Mouse (Mus musculus): Measurements from ENCODE around the gene 9130023H24Rik.

The 9130023H24Rik gene

DNA sequence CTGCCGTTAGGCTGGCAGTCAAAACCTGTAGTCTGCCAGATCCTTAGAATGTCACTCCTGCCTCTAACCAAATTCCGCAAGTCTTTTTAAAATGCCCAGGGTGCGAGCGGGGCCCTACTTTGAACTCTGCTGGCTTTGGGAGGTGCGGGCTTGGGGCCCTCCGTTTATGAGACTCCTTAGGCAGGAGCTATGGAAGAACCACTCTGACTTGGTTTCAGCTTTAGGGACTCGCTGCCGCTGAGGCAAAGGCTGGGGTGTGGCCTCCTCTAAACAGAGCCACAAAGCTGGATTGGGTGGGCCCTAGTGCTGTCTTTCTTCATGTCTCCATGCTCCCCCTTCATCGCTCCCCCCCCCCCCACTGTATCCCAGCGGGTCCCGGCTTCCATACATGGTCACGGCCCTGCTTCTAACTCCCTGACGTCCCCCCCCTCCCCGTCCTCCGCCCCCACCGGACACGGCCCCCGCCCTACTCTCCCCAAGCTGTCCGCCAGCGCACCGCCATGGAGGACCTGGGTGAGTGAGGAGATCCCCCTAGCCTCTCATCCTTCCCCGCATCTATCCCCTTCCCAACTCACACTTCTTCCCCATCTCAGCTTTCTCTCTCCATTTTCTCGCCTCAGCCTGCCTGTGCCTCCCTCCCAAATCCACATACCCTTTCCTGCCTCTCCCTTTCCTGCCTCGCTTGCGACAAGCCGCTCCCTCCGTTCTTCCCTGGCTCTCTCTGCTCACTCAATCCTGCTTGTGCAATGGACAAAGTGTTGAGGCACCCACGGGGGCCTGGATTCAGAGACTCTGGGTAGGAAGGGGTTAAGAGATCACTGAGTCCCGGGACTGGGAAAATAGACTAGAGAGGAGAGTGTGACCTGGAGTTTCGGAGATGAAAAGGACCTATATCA is 8.9 kb upstream of the 9130023H24Rik start, which contains the start of gene Tgfb1i1:
TSS of gene Tgfb1i1 (plus strand) at position 317 of the 896 bp plus-strand sequence.
- DNase-seq (ENCODE audit: low read depth, low spot score) = peak; percentile 58

GRCm38 (mm10) chr7:128245547-128245946 is 7.7 kb upstream of the 9130023H24Rik start:
- no peak for DNase-seq (ENCODE audit: low read depth, low spot score)

DNA sequence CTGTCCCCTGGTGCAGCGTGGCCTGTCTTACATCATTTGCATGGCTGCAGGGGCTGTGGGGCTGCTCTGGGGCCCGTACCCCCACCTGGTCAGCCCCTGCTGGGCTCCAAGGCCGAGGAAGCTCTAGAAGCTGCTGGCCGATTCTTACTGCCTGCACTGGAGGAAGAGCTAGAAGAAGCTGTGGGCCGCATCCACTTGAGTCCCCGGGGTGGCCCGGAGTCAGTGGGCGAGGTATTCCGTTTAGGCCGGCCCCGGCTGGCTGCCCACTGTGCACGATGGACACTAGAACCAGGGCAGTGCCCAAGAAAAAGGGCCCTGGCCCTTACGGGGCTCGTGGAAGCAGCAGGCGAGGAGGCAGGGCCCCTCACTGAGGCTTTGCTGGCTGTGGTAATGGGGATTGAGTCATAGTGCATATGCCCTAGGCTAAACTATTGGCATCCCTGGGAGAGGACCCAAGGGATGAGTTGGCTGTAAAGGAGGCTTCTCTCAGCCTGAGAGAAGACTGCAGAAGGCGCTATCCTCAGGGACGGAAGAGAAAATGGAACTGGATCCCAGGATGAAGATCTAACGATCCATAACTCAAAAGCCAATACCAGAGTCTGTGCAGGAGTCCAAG is 6.7 kb upstream of the 9130023H24Rik start:
- no peak for DNase-seq (ENCODE audit: low read depth, low spot score)

GRCm38 (mm10) chr7:128243921-128244320 is 6.1 kb upstream of the 9130023H24Rik start:
- no peak for DNase-seq (ENCODE audit: low read depth, low spot score)

DNA sequence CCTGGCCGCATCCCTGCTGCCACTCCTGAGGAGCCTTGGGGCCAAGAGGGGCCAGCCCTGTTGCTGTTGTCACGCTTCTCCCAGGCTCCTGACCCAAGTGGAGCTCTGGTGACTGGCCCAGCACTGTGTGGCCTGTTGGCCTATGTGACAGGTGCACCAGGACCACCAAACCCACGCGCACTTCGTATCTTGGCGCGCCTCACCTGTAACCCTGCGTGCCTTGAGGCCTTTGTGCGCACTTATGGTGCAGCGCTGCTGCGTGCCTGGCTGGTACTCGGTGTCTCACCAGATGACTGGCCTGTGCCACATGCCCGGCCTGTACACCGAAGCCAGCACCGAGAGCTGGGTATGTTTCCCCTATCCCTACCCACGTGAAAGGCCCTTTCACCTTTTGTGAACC is 4.5 kb upstream of the 9130023H24Rik start:
- no peak for DNase-seq (ENCODE audit: low read depth, low spot score)

GRCm38 (mm10) chr7:128240131-128240784 is 2.4 kb upstream of the 9130023H24Rik start:
- no peak for DNase-seq (ENCODE audit: low read depth, low spot score)

GRCm38 (mm10) chr7:128238991-128239390 is 1.2 kb upstream of the 9130023H24Rik start:
- DNase-seq (ENCODE audit: low read depth, low spot score) = no peak

DNA sequence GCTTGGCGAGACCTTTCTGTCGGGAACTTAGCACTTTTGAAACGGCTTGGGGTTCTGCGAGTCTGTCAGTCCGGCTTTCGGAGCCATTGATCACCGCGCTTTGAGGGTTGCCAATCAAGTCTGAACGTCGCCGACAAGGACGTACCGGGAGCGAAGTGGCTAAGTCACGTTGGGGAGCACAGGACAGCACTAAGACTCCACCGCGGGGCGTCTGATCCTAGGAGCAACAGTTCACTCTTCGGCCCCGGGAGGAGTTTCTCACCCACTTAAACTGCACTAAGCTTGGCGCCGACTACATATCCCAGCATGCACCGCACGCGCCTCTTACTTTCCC is 271 bp downstream of the 9130023H24Rik start:
- DNase-seq (ENCODE audit: low read depth, low spot score) = no peak

- DNase-seq (ENCODE audit: low read depth, low spot score) = no peak
Measured at GRCm38 (mm10) chr7:128236856-128237592, 807 bp downstream of the 9130023H24Rik start, which contains the start of gene Armc5. TSS of gene Armc5 (plus strand) at chr7:128237342.

- no peak for DNase-seq (ENCODE audit: low read depth, low spot score)
Measured at GRCm38 (mm10) chr7:128236426-128236825, 1.4 kb downstream of the 9130023H24Rik start.

DNA sequence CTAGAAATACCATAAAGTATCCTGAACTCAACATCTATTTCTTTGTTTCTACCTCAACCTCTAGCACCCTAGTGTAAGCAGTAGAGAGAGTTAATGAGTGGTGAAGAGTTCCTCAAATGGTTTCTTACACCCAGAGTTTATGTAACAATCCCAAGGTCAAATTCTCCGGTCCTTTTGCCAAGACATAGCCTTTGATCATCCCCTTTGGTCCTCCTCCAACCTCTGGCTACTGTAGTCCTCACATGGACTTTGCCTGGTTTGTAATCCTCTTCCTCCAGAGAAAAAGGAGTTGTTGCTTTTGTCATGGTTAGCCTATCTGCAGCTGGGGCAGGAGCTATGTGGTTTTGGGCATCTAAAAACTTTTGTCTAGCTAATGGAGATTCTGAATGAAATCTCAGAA is 2.4 kb downstream of the 9130023H24Rik start:
- DNase-seq (ENCODE audit: low read depth, low spot score) = no peak

DNA sequence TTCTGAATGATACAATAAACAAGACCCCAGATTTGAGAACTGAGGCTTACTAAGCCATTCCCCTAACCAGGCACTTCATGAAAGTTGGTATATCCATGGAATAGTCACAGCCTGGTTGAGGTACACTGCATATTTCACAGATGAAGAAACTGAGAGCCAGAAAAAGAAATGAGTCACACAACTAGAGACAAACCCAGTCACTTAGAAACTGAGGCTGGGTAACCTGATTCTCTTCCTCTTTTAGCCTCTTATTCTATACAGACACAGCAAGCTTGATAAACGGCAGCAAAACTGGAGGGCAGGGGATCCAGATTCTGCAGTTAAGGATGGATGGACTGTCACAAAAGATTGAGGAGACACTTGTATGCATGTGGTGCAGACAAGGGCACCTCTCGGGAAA is 3.0 kb downstream of the 9130023H24Rik start:
- no peak for DNase-seq (ENCODE audit: low read depth, low spot score)

DNA sequence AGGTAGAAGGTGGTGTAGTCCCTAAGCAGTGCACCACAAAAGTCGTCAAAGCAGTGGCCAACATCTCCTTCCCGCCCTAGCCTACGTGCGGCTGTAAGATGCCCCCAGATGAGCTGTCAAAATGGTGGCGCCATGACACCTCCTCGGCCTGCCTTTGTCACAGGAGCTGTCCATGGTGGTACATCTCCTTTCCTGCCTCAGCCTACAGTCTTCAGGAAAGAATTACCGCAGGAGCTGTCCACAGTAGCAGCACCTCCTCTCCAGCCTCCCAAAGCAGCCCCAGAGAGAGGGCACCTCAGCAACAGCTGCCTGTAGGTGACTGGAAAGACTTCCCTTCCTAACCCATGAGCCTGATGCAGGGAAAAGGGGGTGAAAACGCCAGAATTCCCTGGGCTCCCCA is 6.1 kb downstream of the 9130023H24Rik start:
- no peak for DNase-seq (ENCODE audit: low read depth, low spot score)

DNA sequence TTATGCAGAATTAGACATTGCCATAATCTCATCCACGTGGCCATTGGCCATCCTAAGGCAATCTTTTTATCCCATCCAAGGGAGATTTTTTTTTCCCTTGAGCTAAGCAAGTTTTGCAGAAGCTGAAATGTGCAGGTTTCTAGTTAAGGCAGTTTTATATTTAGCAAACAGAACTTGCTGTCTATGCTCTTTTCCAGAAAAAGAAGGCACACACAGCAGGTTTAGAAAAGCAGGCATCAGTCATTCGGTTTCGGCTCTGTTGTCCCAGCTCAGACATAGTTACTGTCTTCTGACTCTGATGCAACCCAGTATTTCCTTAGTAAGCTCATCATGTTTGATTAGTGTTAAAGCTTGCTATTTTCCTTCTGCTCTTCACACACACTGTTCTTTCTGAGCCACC is 16.9 kb downstream of the 9130023H24Rik start:
- DNase-seq (ENCODE audit: low read depth, low spot score) = peak; percentile 66

DNA sequence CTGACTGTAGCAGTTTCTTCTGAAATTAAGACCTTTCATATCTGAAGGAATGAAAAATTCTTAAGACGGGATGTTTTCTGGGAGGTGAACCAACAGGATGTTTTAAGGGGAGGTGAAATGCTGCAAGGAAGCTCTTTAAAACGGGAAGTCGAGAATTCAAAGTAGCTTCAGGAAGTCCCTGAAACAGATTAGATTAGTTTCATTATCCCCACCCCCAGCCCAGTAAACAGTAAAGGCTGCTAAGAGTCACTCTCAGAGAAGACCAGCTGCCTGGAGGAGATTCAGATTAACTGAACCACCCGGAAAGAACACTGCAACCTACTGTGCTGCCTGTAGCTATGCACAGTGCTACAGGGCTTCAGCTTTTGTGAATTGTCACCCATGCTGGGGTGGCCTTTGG is 17.9 kb downstream of the 9130023H24Rik start:
- DNase-seq (ENCODE audit: low read depth, low spot score) = no peak

DNA sequence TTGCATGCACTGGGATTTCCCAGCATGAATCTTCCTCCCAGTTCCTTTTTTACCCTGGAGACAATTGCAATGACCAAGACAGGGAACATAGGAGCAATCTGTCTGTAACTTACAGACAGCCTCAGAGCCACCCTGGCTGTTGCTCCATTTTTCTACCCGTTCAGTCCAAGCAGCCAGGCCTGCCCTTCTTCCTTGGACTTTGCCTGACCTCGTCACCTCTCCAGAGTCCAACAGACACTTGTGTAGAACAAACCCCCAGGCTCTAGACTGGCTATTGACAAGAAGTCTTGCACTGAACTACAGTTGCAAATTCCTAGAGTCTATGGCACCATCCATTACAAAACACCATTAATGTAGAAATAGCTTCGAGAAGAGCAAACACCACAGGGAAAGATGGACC is 28.0 kb downstream of the 9130023H24Rik start:
- no peak for DNase-seq (ENCODE audit: low read depth, low spot score)

GRCm38 (mm10) chr7:128208187-128208586 is 29.6 kb downstream of the 9130023H24Rik start:
- DNase-seq (ENCODE audit: low read depth, low spot score) = peak; percentile 43

GRCm38 (mm10) chr7:128206152-128206551 is 31.7 kb downstream of the 9130023H24Rik start, which contains the start of gene Cox6a2:
TSS of gene Cox6a2 (minus strand) at chr7:128206387.
- DNase-seq (ENCODE audit: low read depth, low spot score) = no peak

- no peak for DNase-seq (ENCODE audit: low read depth, low spot score)
Measured at GRCm38 (mm10) chr7:128205695-128206094, 32.1 kb downstream of the 9130023H24Rik start.

DNA sequence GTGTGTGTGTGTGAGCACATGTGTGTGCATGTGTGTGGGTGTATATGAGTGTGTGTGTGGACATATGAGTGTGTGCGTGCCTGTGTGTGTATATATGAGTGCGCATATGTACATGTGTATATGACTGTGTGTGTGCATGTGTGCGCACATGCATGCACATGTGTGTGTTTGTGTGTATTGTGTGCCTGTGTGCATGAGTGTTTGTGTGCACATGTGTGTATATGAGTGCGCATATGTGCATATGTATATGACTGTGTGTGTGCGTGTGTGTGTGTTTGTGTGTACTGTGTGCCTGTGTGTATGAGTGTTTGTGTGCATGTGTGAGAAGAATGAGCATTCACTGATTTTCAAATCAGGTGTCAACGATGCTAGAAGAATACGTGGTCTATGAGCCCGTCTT is 33.7 kb downstream of the 9130023H24Rik start:
- no peak for DNase-seq (ENCODE audit: low read depth, low spot score)

GRCm38 (mm10) chr7:128203071-128203470 is 34.8 kb downstream of the 9130023H24Rik start:
- no peak for DNase-seq (ENCODE audit: low read depth, low spot score)

- no peak for DNase-seq (ENCODE audit: low read depth, low spot score)
Measured at GRCm38 (mm10) chr7:128201607-128202006, 36.2 kb downstream of the 9130023H24Rik start.

Data from telencephalon, adult 2 months (tissue).